Mouse (Mus musculus): Measurements from ENCODE around the gene Mcts1. TPM values are rescaled to one million over a fixed set of nuclear protein-coding genes. Genes with fewer than 3 reads are reported as not detected.

The Mcts1 gene
- polyA plus RNA-seq, 1 experiment from 2014 or later = 96.1 TPM

Other genes with a start within 250 kb of the Mcts1 start
- gene Lamp2, start 144.1 kb upstream of the Mcts1 start, polyA plus RNA-seq (2015; fragmentation: Nextera tagmentation; extraction: Ambion mirVana) = 108 and 120 TPM in 2 replicates
- gene Cul4b, start 24.4 kb upstream of the Mcts1 start, polyA plus RNA-seq (2015; fragmentation: Nextera tagmentation; extraction: Ambion mirVana) = 34.1 and 35.6 TPM in 2 replicates
- gene C1galt1c1, start 34.5 kb downstream of the Mcts1 start, polyA plus RNA-seq (2015; fragmentation: Nextera tagmentation; extraction: Ambion mirVana) = 24.9 and 26.5 TPM in 2 replicates
- gene 6030498E09Rik, start 172.1 kb downstream of the Mcts1 start, polyA plus RNA-seq (2015; fragmentation: Nextera tagmentation; extraction: Ambion mirVana) = not detected in 2 replicates